Mouse (Mus musculus): ENCODE data around the gene Stx8.

- TF ChIP-seq CTCF (IDR thresholded peaks at IDR 0.05; ENCODE audit: extremely low read depth, insufficient read depth, low read length) (no peak), POLR2A (IDR thresholded peaks at IDR 0.05; ENCODE audit: extremely low read depth, insufficient read depth, low read length) (no peak)
These were observed 278.9 kb downstream of the Stx8 start for GRCm38 (mm10) chr11:68244992-68245261.
